Mouse (Mus musculus) intestine, embryonic 16.5 days (tissue): ENCODE measurements around the gene Ism1. TPM values are rescaled to one million over a fixed set of nuclear protein-coding genes. Genes with fewer than 3 reads are reported as not detected.

Source experiments
- ATAC-seq: fragments of 200-750 bp; cut with Nextera tagmentation; 2 replicates; pipeline ENCODE4 v1.8.0; 2017; ENCODE audit warnings: moderate TSS enrichment, moderate library complexity
- H3K27ac ChIP-seq: fragments of 300-500 bp; sonication (generic); 2 replicates; pipeline ENCODE4 v1.5.1; 2014; ENCODE audit warnings: mild to moderate bottlenecking, low read length
- H3K27me3 ChIP-seq: fragments of 300-500 bp; sonication (generic); replicated peaks from 2 replicates; pipeline ENCODE4 v1.6.1; 2014; ENCODE audit warnings: low read length, control low read depth, mixed read lengths; ENCODE audit not compliant: control insufficient read depth, insufficient read depth
- H3K36me3 ChIP-seq: fragments of 300-500 bp; sonication (generic); 2 replicates; pipeline ENCODE4 v1.6.1; 2014; ENCODE audit warnings: low read length, control low read depth; ENCODE audit not compliant: control insufficient read depth, insufficient read depth
- H3K4me1 ChIP-seq: fragments of 300-500 bp; sonication (generic); 2 replicates; pipeline ENCODE4 v1.6.1; 2014; ENCODE audit warnings: low read length, control low read depth, mixed read lengths; ENCODE audit not compliant: control insufficient read depth, insufficient read depth
- H3K4me2 ChIP-seq: fragments of 300-500 bp; sonication (generic); 2 replicates; pipeline ENCODE4 v1.6.1; 2014; ENCODE audit warnings: low read depth, low read length, control low read depth
- H3K4me3 ChIP-seq: fragments of 300-500 bp; sonication (generic); 2 replicates; pipeline ENCODE4 v1.5.1; 2014; ENCODE audit warnings: mild to moderate bottlenecking, low read length
- H3K9ac ChIP-seq: fragments of 300-500 bp; sonication (generic); 2 replicates; pipeline ENCODE4 v1.6.1; 2014; ENCODE audit warnings: low read depth, low read length
- H3K9me3 ChIP-seq: fragments of 300-500 bp; sonication (generic); 2 replicates; pipeline ENCODE4 v1.6.1; 2016; ENCODE audit warnings: low read length, control low read depth; ENCODE audit not compliant: control insufficient read depth
- WGBS: fragments of 180-500 bp; shearing (Covaris S2); extraction: QIAGEN DNeasy Blood & Tissue Kit; methylation state at CpG from one replicate; pipeline ENCODE4 v1.1.7; 2014; 5-methylcytosine and 5-hydroxymethylcytosine counted together
- polyA plus RNA-seq: library from polyadenylated mRNA; unstranded; fragments of >200 nt; fragmentation: Nextera tagmentation; extraction: Ambion mirVana; gene quantifications from 2 replicates; pipeline ENCODE4 v1.2.1, GENCODE M21; 2015

Ism1 gene
- polyA plus RNA-seq, 1 experiment from 2014 or later: 0.39 TPM

DNA sequence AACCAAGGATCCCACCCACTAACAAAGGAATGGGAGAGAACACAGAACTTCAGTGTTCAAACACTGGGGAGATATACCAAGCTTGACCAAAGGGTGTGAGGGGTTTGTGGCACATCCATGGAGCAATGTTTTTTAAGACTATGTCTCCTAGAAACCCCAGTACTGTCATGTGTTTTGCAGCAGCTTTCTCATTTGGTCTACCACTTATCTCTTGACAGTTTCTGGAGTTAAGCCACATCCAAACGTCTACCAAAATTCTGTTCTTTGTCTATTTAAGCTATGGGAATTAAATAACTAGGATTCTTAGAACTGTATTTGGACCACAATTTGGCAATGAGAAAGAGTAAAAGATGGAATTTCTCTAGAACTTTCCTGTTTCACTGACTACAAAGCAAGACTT is 106.5 kb downstream of the Ism1 start:
- H3K9me3 ChIP-seq: no peaks in the 10 kb centered on the region
- H3K4me1 ChIP-seq: no peaks in the 10 kb centered on the region
- H3K27me3 ChIP-seq: no peaks in the 10 kb centered on the region
- H3K4me3 ChIP-seq: no peak overlapping the region
- H3K27ac ChIP-seq: no peak overlapping the region
- H3K4me2 ChIP-seq: no peak overlapping the region
- ATAC-seq: no peak
- H3K9ac ChIP-seq: no peak overlapping the region
- 46% methylated on average over 1 of the region's 1 CpGs for WGBS
- no peaks in the 10 kb centered on the region for H3K36me3 ChIP-seq

DNA sequence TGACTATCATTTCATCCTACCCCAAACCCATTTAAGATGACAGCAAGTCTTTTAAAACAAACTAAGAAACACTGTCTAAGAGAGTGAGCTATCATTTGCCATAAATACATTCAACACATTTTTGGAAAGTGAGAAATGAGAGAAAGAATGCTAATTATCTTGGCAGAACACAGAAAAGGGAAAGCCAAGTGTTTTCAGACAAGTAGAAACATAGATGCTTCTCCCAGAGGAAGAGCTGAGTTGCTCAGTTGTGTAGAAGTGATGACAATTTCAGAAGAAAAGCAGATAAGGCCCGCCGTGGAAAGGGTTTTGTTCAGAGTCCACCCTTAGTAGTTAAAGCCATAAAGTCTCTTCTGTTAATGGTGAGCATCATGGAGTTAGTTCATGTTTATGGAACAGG is 107.0 kb downstream of the Ism1 start:
- Histone ChIP-seq H3K27me3 (no peaks in the 10 kb centered on the region), H3K36me3 (no peaks in the 10 kb centered on the region), H3K27ac (no peak overlapping the region), H3K9me3 (no peaks in the 10 kb centered on the region), H3K4me2 (no peak overlapping the region), H3K9ac (no peak overlapping the region), H3K4me3 (no peak overlapping the region), H3K4me1 (no peaks in the 10 kb centered on the region)
- no peak for ATAC-seq
- WGBS: 56% methylated on average over 2 of the region's 2 CpGs

DNA sequence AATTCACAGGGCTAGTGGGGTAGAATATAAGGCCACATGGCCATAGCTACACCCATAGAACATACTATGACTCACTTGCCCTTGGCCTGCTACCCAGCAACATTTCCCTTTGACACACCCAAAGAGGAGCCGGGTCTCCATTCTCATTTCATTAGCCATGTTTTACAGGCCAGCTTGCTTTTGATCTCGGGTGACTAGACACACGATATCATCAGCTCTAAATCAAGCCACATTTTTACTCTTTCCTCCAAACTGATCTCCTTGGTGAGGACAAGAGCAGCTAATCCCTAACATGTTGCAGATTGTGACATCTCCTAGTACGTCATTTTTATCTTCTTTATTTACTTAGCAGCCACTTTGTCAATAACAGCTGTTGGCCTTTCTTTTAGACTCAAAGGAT is 110.7 kb downstream of the Ism1 start:
- H3K27me3 ChIP-seq: no peaks in the 10 kb centered on the region
- H3K9ac ChIP-seq: no peak overlapping the region
- no peaks in the 10 kb centered on the region for H3K36me3 ChIP-seq
- ATAC-seq: no peak
- H3K4me1 ChIP-seq: no peaks in the 10 kb centered on the region
- H3K9me3 ChIP-seq: no peaks in the 10 kb centered on the region
- H3K4me3 ChIP-seq: no peak overlapping the region
- WGBS: 54% methylated on average over 4 of the region's 4 CpGs
- H3K27ac ChIP-seq: no peak overlapping the region
- H3K4me2 ChIP-seq: no peak overlapping the region

DNA sequence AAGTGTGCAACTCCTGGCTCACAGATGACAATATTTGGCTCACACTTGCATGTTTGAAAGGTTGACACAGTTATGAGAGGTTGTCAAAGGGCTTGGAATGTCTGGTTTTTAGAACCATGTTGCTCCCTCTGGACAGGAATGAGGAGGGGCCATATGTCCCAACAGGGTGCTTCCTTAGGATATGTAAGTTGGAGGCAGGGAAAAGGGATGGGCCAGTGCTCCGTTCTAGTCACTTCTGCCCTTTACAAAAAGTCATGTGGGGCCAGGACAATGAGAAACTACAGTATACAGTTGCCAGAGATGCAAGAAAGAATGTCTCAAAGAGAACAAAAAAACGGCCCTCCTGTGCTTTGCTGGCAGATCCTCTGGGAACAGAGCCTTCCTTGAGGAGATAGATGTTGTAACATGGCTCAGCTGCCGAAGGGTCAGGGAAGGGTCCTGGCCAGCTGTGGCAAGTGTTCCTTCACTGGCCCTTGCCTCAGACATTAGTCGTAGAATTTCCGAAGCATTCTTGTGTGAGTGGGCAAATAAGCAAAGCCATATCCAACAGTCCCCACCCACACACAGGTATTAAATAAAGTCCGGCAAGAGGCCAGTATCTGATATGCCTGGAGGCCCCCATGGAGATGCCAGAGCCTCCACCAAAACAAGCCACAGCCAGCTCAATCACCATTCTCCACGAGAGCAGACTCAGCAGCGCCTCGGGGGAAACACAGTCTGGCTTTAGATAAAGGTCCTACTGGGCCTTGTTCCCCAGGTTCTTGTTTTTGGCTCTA is 114.6 kb downstream of the Ism1 start:
- 74% methylated on average over 9 of the region's 9 CpGs for WGBS
- Histone ChIP-seq H3K9ac (no peak overlapping the region), H3K36me3 (no peaks in the 10 kb centered on the region), H3K4me2 (no peak overlapping the region), H3K4me3 (no peak overlapping the region), H3K27me3 (no peaks in the 10 kb centered on the region), H3K27ac (no peak overlapping the region), H3K9me3 (no peaks in the 10 kb centered on the region), H3K4me1 (no peaks in the 10 kb centered on the region)
- no peak for ATAC-seq

DNA sequence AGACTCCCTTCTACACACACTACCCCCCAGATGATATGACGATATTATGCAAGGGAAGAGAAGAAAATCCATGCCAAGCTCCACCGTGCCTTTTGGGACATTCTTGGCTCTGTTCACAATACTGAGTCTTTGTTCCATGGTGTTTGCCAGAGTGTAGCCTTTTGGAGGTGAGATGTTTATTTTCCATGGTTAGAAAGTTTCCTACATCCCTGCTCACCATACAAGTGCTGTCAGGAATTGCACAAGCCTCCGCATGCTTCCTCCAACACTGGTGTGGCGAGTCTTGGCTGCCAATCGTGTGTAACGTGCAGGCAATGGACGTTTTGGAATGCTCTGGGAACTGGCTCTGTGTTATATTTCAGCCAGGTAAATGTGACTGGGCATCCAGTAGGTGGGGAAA is 126.1 kb downstream of the Ism1 start:
- H3K27ac ChIP-seq: no peak overlapping the region
- WGBS: 75% methylated on average over 7 of the region's 7 CpGs
- H3K4me2 ChIP-seq: no peak overlapping the region
- H3K4me3 ChIP-seq: no peak overlapping the region
- no peaks in the 10 kb centered on the region for H3K9me3 ChIP-seq
- no peaks in the 10 kb centered on the region for H3K27me3 ChIP-seq
- no peak for ATAC-seq
- no peak overlapping the region for H3K9ac ChIP-seq
- no peaks in the 10 kb centered on the region for H3K36me3 ChIP-seq
- no peaks in the 10 kb centered on the region for H3K4me1 ChIP-seq

DNA sequence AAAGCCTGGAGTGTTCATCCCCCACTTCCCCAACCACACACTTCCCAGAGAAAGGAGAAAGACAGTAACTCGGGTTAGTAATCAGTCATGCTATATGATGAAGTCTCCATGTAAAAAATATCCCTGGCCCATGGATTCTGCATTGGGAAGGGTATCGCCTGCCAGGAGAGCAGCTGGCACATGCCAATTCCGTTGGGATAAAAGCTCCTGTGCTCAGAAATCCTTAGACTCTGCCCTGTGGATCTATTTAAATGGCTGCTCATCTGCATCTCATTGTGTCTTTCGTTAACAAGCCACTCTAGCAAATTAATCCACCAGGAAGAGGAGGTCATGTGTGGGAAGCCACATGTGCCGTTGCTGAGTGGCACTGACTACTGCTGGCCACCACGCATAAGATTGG is 129.9 kb downstream of the Ism1 start:
- no peaks in the 10 kb centered on the region for H3K9me3 ChIP-seq
- H3K27me3 ChIP-seq: no peaks in the 10 kb centered on the region
- H3K4me1 ChIP-seq: no peaks in the 10 kb centered on the region
- H3K4me3 ChIP-seq: no peak overlapping the region
- no peaks in the 10 kb centered on the region for H3K36me3 ChIP-seq
- H3K9ac ChIP-seq: no peak overlapping the region
- no peak for ATAC-seq
- no peak overlapping the region for H3K4me2 ChIP-seq
- 91% methylated on average over 6 of the region's 6 CpGs for WGBS
- no peak overlapping the region for H3K27ac ChIP-seq

Other genes starting within 250 kb of the Ism1 start
- not detected in 2 replicates for gene Sptlc3, start 184.3 kb upstream of the Ism1 start, polyA plus RNA-seq